Mouse (Mus musculus) C3H10T1/2 (cell line): ENCODE measurements around the gene Otub2. TPM values are rescaled to one million over a fixed set of nuclear protein-coding genes. Genes with fewer than 3 reads are reported as not detected.

Experiments used
- polyA plus RNA-seq, 2 experiments: library from polyadenylated mRNA; unstranded; fragments of >200 nt; fragmentation: generic; extraction: Trizol; gene quantifications; one replicate each; pipeline ENCODE4 v1.2.1; 2012; ENCODE audit warnings: missing spikeins in 2 of 2

Otub2 gene
- 1 to 10 TPM in 1 of 2 experiments, under 1 TPM in 1; 0.87 to 4.1 TPM for polyA plus RNA-seq

GRCm38 (mm10) chr12:103388505-103389347 is at the start of gene Otub2:
Gene Otub2, plus strand, starts transcription at chr12:103388682.

GRCm38 (mm10) chr12:103355746-103356414 is 32.6 kb upstream of the Otub2 start, which contains the start of gene Asb2:
Gene Asb2, minus strand, starts transcription at chr12:103356001.

GRCm38 (mm10) chr12:103407720-103408119 is 19.2 kb downstream of the Otub2 start, which contains the start of gene 9330161L09Rik:
Gene 9330161L09Rik, minus strand, starts transcription at chr12:103407820.

GRCm38 (mm10) chr12:103425729-103426470 is 37.4 kb downstream of the Otub2 start, which contains the start of gene Ddx24:
Gene Ddx24, minus strand, starts transcription at chr12:103425830.

GRCm38 (mm10) chr12:103433986-103434731 is 45.7 kb downstream of the Otub2 start, which contains the start of gene Ifi27:
Gene Ifi27, plus strand, starts transcription at chr12:103434211.

GRCm38 (mm10) chr12:103443524-103443923 is 55.0 kb downstream of the Otub2 start, which contains the start of gene Ifi27l2a:
Gene Ifi27l2a, minus strand, starts transcription at chr12:103443680.

Other genes with a start within 250 kb of the Otub2 start
- not detected for gene Prima1, start 146.5 kb upstream of the Otub2 start, polyA plus RNA-seq
- not detected for gene Fam181a, start 77.7 kb upstream of the Otub2 start, polyA plus RNA-seq
- gene Asb2, start 32.7 kb upstream of the Otub2 start, polyA plus RNA-seq: under 1 TPM in 1 of 2 experiments, not detected in 1; 0.02 TPM
- under 1 TPM; 0.12 to 0.41 TPM for gene 9330161L09Rik, start 19.1 kb downstream of the Otub2 start, polyA plus RNA-seq
- gene Ddx24, start 37.1 kb downstream of the Otub2 start, polyA plus RNA-seq: 10 to 100 TPM; 53.2 to 65.6 TPM
- 100 to 1,000 TPM in 1 of 2 experiments, 10 to 100 TPM in 1; 46.7 to 381 TPM for gene Ifi27, start 45.5 kb downstream of the Otub2 start, polyA plus RNA-seq
- 100 to 1,000 TPM in 1 of 2 experiments, 1 to 10 TPM in 1; 2.1 to 477 TPM for gene Ifi27l2a, start 55.0 kb downstream of the Otub2 start, polyA plus RNA-seq
- not detected for gene Ifi27l2b, start 68.5 kb downstream of the Otub2 start, polyA plus RNA-seq
- gene Ppp4r4, start 143.6 kb downstream of the Otub2 start, polyA plus RNA-seq: under 1 TPM; 0.02 to 0.19 TPM
- under 1 TPM in 1 of 2 experiments, not detected in 1; 0.12 TPM for gene Serpina10, start 242.8 kb downstream of the Otub2 start, polyA plus RNA-seq